Mouse (Mus musculus) kidney, postnatal 10 days (tissue): ENCODE data around the gene Nrl.

Source experiments
- DNase-seq: peaks from one replicate; pipeline ENCODE4 v3.0.0; 2021; ENCODE audit warnings: mixed read lengths

The Nrl gene

GRCm38 (mm10) chr14:55479629-55480028 lies 45.2 kb downstream of the Nrl start:
- DNase-seq: no peak

DNA sequence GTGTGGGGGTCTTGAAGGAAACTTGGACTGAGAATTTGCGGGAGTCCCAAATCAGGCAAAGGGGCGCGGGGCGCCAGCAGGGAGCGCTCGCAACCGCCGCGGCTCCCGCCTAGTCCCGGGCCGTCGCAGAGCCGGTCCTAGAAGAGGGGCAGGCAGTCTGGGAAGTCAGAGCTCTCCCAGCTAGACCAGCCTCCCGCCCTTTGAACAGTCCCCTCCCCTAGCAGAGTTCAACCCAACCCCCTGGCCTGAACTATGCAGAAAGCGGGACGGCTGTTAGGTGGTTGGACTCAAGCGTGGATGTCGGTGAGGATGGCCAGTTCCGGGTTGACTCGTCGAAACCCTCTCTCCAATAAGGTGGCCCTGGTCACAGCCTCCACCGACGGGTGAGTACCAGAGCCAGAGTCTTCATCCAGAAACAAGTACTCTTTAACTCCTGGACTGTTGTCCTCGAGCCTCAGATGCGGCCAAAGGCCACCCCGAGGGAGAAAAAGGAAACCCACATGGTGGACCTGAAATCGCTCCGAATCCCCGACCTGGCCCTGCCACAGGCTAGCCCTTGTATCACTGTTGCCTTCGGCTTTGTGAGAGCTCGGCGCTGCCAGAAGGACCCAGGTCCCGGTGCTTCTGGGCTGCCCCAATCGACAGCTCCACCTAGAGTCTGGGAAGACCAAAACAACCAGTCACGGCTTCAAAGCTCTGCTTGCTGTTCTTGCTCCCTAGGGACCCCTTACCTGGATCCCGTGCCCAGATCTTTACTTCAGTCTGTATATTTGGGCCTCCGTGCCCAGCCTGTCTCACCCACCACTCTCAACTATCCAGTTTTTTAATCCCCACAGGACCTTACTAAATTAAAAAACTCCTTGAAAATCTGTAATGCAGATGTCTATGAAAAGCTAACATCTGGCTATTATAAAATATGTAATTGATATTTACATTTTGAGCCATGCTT lies 45.9 kb downstream of the Nrl start, which contains the start of gene Dhrs4:
Gene Dhrs4, plus strand, starts transcription at position 108 of the 949 bp plus-strand sequence.
- peak; percentile 89 for DNase-seq

- DNase-seq: no peak
These were observed 47.0 kb downstream of the Nrl start for GRCm38 (mm10) chr14:55477829-55478228.

DNA sequence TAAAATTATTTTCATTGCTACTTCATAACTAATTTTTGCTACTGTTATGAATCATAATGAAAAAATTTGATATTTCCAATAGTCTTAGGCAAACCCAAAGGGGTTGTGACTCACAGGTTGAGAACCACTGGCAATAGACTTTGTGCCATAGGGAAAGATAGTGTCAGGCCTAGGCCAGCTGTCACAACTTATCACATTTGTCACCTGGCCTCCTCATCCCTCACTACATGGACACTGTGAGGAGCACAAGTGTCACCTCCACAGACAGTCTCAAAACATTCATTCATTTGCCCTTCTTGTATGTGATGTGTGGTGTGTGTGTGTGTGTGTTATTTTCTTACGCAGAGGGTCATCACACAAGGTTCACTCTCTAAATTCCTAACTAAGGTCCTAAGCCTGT lies 47.4 kb downstream of the Nrl start:
- DNase-seq: no peak

- DNase-seq: no peak
These were observed 49.1 kb downstream of the Nrl start for GRCm38 (mm10) chr14:55475654-55476053.

GRCm38 (mm10) chr14:55470806-55471205 lies 54.0 kb downstream of the Nrl start:
- no peak for DNase-seq

GRCm38 (mm10) chr14:55469821-55470220 lies 55.0 kb downstream of the Nrl start:
- DNase-seq: no peak

GRCm38 (mm10) chr14:55469041-55469440 lies 55.7 kb downstream of the Nrl start:
- peak; percentile 63 for DNase-seq
